In genomic region chrX:101522027-101522426, GRCm38 (mm10) we compare ENCODE assay signal across 14 mouse cellular contexts. TPM values are rescaled to one million over a fixed set of nuclear protein-coding genes. Genes with fewer than 3 reads are reported as not detected.
A peak's percentile ranks its signal among the peaks of the same experiment; 100 is the strongest.
DNase-seq lines count a peak whose midpoint lies in the region; ATAC-seq and TF ChIP-seq lines count a peak whose summit lies in the region.
"Had no signal": no experiment of that assay in that cellular context is flagged by ENCODE, and none has a peak within 500 bp of the region (broad histone marks: within the 10 kb centered on the region; RNA-seq: fewer than 3 reads in every experiment).

No protein-coding gene starts in this region.

- no peaks in the 10 kb centered on the region for H3K36me3 ChIP-seq in liver, postnatal 0 days (replicated peaks; ENCODE audit: insufficient read depth, low read length)
- H3K36me3 ChIP-seq in heart, postnatal 0 days (replicated peaks; ENCODE audit: control insufficient read depth, insufficient read depth, low read length), result no peaks in the 10 kb centered on the region
- H3K36me3 ChIP-seq in splenic B cell, adult 2 months (ENCODE audit: control insufficient read depth, insufficient read depth, low read length, poor library complexity, severe bottlenecking), result no peaks in the 10 kb centered on the region
- no peaks in the 10 kb centered on the region for H3K36me3 ChIP-seq in thymus, adult 2 months (ENCODE audit: control insufficient read depth, insufficient read depth, low read length)
- H3K36me3 ChIP-seq in forebrain, embryonic 14.5 days (ENCODE audit: control insufficient read depth, insufficient read depth, low read length), result no peaks in the 10 kb centered on the region
- H3K36me3 ChIP-seq in neural tube, embryonic 15.5 days, result no peaks in the 10 kb centered on the region
- H3K36me3 ChIP-seq: embryonic facial prominence, embryonic 10.5 days; forebrain, embryonic 15.5 days had no signal

- DNase-seq in liver, result peak; percentile 24
- no peak for DNase-seq in liver, postnatal 0 days
- peak; percentile 94 for DNase-seq in ZHBTc4 (ENCODE audit: low read depth, low spot score)
- no peak for DNase-seq in heart, postnatal 0 days (ENCODE audit: low spot score)
- DNase-seq in splenic B cell, adult 2 months (ENCODE audit: low read depth, low spot score), result peak; percentile 12
- DNase-seq in thymus, adult 2 months, result no peak
- no peak for DNase-seq in forebrain, embryonic 14.5 days (ENCODE audit: low spot score)
- DNase-seq: cerebellum, adult 11-12 months; kidney, adult 18-20 months; layer of hippocampus, adult 9-11 months had no signal

- TF ChIP-seq POLR2A in thymus, adult 2 months (IDR thresholded peaks at IDR 0.05; ENCODE audit: control insufficient read depth, extremely low read depth, insufficient read depth, low read length, poor library complexity), result no peak

- TF ChIP-seq EP300 in liver, postnatal 0 days (IDR thresholded peaks at IDR 0.05; ENCODE audit: low read depth), result no peak
- TF ChIP-seq EP300 in heart, postnatal 0 days (IDR thresholded peaks at IDR 0.05; ENCODE audit: low read depth), result no peak

- no peak overlapping the region for H3K4me2 ChIP-seq in liver, postnatal 0 days (ENCODE audit: low read depth, low read length)
- H3K4me2 ChIP-seq in heart, postnatal 0 days (ENCODE audit: low read depth, low read length), result no peak overlapping the region
- H3K4me2 ChIP-seq in forebrain, embryonic 14.5 days (ENCODE audit: low read length), result no peak overlapping the region
- no peak overlapping the region for H3K4me2 ChIP-seq in neural tube, embryonic 15.5 days
- H3K4me2 ChIP-seq: forebrain, embryonic 15.5 days had no signal

- H3K27ac ChIP-seq in liver, postnatal 0 days (ENCODE audit: low read depth), result no peak overlapping the region
- H3K27ac ChIP-seq in heart, postnatal 0 days (ENCODE audit: low read depth), result no peak overlapping the region
- H3K27ac ChIP-seq in thymus, adult 2 months (ENCODE audit: control insufficient read depth, insufficient read depth, low read length), result no peak overlapping the region
- no peak overlapping the region for H3K27ac ChIP-seq in forebrain, embryonic 14.5 days (ENCODE audit: low read depth, low read length)
- no peak overlapping the region for H3K27ac ChIP-seq in neural tube, embryonic 15.5 days (replicated peaks)
- H3K27ac ChIP-seq: embryonic facial prominence, embryonic 10.5 days; forebrain, embryonic 15.5 days had no signal

- no peak overlapping the region for H3K4me3 ChIP-seq in liver, postnatal 0 days (ENCODE audit: low read depth, low read length)
- H3K4me3 ChIP-seq in heart, postnatal 0 days (ENCODE audit: low read depth, low read length), result peak overlapping the region; percentile 18; the same call in 1 of the 2 replicates
- H3K4me3 ChIP-seq in thymus, adult 2 months (ENCODE audit: control insufficient read depth, insufficient read depth, low read length), result no peak overlapping the region
- no peak overlapping the region for H3K4me3 ChIP-seq in forebrain, embryonic 14.5 days (ENCODE audit: low read depth, low read length)
- H3K4me3 ChIP-seq in neural tube, embryonic 15.5 days (replicated peaks), result no peak overlapping the region
- H3K4me3 ChIP-seq: embryonic facial prominence, embryonic 10.5 days; forebrain, embryonic 15.5 days had no signal

- no peak for ATAC-seq in liver, postnatal 0 days
- no peak for ATAC-seq in heart, postnatal 0 days (ENCODE audit: insufficient read depth, low read depth)
- ATAC-seq in forebrain, embryonic 14.5 days, result no peak
- no peak for ATAC-seq in neural tube, embryonic 15.5 days (ENCODE audit: low FRiP score)
- ATAC-seq: forebrain, embryonic 15.5 days had no signal

- no peaks in the 10 kb centered on the region for H3K4me1 ChIP-seq in liver, postnatal 0 days (ENCODE audit: insufficient read depth)
- no peaks in the 10 kb centered on the region for H3K4me1 ChIP-seq in heart, postnatal 0 days (ENCODE audit: control insufficient read depth, insufficient read depth)
- no peaks in the 10 kb centered on the region for H3K4me1 ChIP-seq in thymus, adult 2 months (replicated peaks; ENCODE audit: control insufficient read depth, insufficient read depth, low read length)
- H3K4me1 ChIP-seq in forebrain, embryonic 14.5 days (ENCODE audit: control insufficient read depth, insufficient read depth, low read length), result no peaks in the 10 kb centered on the region
- no peaks in the 10 kb centered on the region for H3K4me1 ChIP-seq in neural tube, embryonic 15.5 days
- H3K4me1 ChIP-seq: embryonic facial prominence, embryonic 10.5 days; forebrain, embryonic 15.5 days had no signal

- TF ChIP-seq CTCF in liver, postnatal 0 days (IDR thresholded peaks at IDR 0.05; ENCODE audit: low read depth), result no peak
- TF ChIP-seq CTCF in heart, postnatal 0 days (IDR thresholded peaks at IDR 0.05; ENCODE audit: low read depth), result no peak
- TF ChIP-seq CTCF in thymus, adult 2 months (IDR thresholded peaks at IDR 0.05; ENCODE audit: borderline replicate concordance, control insufficient read depth, extremely low read depth, insufficient read depth, low read length, poor library complexity), result no peak

- H3K27me3 ChIP-seq in liver, postnatal 0 days (ENCODE audit: insufficient read depth, low read length), result no peaks in the 10 kb centered on the region
- no peaks in the 10 kb centered on the region for H3K27me3 ChIP-seq in heart, postnatal 0 days (ENCODE audit: control insufficient read depth, insufficient read depth, low read length)
- no peaks in the 10 kb centered on the region for H3K27me3 ChIP-seq in splenic B cell, adult 2 months (ENCODE audit: control insufficient read depth, insufficient read depth, low read length, poor library complexity, severe bottlenecking)
- H3K27me3 ChIP-seq in thymus, adult 2 months (ENCODE audit: control insufficient read depth, insufficient read depth, low read length), result no peaks in the 10 kb centered on the region
- no peaks in the 10 kb centered on the region for H3K27me3 ChIP-seq in forebrain, embryonic 14.5 days (replicated peaks; ENCODE audit: control insufficient read depth, insufficient read depth, low read length)
- no peaks in the 10 kb centered on the region for H3K27me3 ChIP-seq in neural tube, embryonic 15.5 days (replicated peaks)
- H3K27me3 ChIP-seq: CH12.LX; forebrain, embryonic 15.5 days had no signal

- no peaks in the 10 kb centered on the region for H3K9me3 ChIP-seq in liver, postnatal 0 days (ENCODE audit: low read length)
- no peaks in the 10 kb centered on the region for H3K9me3 ChIP-seq in heart, postnatal 0 days (replicated peaks; ENCODE audit: control insufficient read depth, low read length)
- no peaks in the 10 kb centered on the region for H3K9me3 ChIP-seq in forebrain, embryonic 14.5 days (replicated peaks; ENCODE audit: control insufficient read depth, low read length)
- H3K9me3 ChIP-seq in neural tube, embryonic 15.5 days (replicated peaks), result no peaks in the 10 kb centered on the region
- H3K9me3 ChIP-seq: embryonic facial prominence, embryonic 10.5 days; forebrain, embryonic 15.5 days had no signal

- H3K9ac ChIP-seq in liver, postnatal 0 days (replicated peaks), result no peak overlapping the region
- H3K9ac ChIP-seq in heart, postnatal 0 days (replicated peaks; ENCODE audit: low read depth, low read length), result no peak overlapping the region
- no peak overlapping the region for H3K9ac ChIP-seq in forebrain, embryonic 14.5 days (ENCODE audit: low read length)
- no peak overlapping the region for H3K9ac ChIP-seq in neural tube, embryonic 15.5 days (replicated peaks)
- H3K9ac ChIP-seq: forebrain, embryonic 15.5 days had no signal

- 77% methylated on average over 15 of the region's 15 CpGs for WGBS in liver, postnatal 0 days (ENCODE audit: insufficient replicate concordance)
- 78% methylated on average over 15 of the region's 15 CpGs for WGBS in heart, postnatal 0 days
- 97% methylated on average over 15 of the region's 15 CpGs for WGBS in thymus, adult 2 months
- WGBS in forebrain, embryonic 14.5 days, result 87% methylated on average over 14 of the region's 15 CpGs
- 82% methylated on average over 15 of the region's 15 CpGs for WGBS in neural tube, embryonic 15.5 days

RNA-seq across cellular contexts. Expression of gene Taf1, which starts 10.5 kb away (rescaled TPM):
- 2.2 and 2.7 TPM in 2 replicates for polyA plus RNA-seq in liver, postnatal 0 days (2015; fragmentation: Nextera tagmentation; extraction: Ambion mirVana)
- 4.3 and 6.7 TPM in 2 replicates for total RNA-seq in heart, postnatal 0 days (2014; rRNA removed; ENCODE audit: low replicate concordance)
- 3.7 TPM in 2 replicates for polyA plus RNA-seq in heart, postnatal 0 days (2015; fragmentation: Nextera tagmentation; extraction: Ambion mirVana)
- 4.7 and 7.5 TPM in 2 replicates for polyA plus RNA-seq in thymus, adult 2 months (2012; rRNA removed)
- 13.7 and 16.6 TPM in 2 replicates for polyA plus RNA-seq in forebrain, embryonic 14.5 days (2014; fragmentation: Nextera tagmentation; extraction: Ambion mirVana)
- 12.8 and 13.0 TPM in 2 replicates for polyA plus RNA-seq in neural tube, embryonic 15.5 days (2015; fragmentation: Nextera tagmentation; extraction: Ambion mirVana)

Comparison
In these comparisons a context has a peak if more than half of its experiments do, and no peak if none do; other contexts are left out.
1. DNase-seq: peak in liver (single experiment), ZHBTc4 (single experiment) and splenic B cell, adult 2 months (single experiment); none in liver, postnatal 0 days (single experiment), heart, postnatal 0 days (single experiment), thymus, adult 2 months (single experiment) and forebrain, embryonic 14.5 days (single experiment).